Mouse (Mus musculus): ENCODE data around the gene Mark2.
"Not testable (repeated sequence)": the region's sequence is repeated elsewhere in the genome, so short reads cannot be mapped to it uniquely, and the experiment has no call there.

Gene Mark2

DNA sequence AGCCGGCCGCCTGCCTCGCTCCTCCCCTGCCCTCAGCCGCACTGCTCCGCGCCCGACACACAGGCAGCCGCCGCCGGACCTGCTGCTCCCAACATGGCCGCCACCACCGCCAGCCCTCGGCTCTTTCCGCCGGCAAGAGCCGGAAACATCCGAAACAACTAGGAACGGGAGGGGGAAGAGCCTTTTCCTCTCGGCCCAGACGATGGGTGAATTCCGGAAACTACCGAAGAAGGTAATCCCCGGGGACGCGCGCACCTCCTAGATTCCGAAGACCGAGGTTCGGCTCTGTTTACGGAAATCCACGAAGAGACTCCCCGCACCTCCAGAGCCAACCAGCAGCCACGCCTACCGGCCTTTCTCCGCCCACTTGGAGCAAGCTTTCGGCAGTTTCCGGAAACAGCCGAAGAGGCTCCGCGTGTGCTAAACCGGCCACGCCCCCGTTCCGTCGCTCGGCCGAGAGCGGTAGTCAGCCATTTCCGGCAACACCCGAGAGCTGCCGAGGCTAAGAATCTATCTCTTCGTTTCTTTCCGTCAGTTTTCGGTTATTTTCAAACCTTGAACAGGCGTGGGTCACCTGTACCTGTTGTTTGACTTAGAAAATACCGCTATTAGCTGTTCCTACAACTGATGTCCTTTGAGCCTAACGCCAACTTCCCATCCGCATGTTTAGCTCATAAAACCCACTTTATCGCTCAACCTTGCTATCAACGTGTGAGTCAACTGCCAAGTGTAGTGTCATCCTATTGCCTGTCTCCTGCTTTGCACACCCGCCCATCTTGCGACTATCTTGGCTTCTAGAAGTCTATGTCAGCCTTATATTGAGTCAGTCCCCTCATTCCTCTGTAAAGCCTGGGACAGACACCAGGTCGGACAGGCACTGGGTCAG is at the start of gene Mark2:
Gene Mark2, minus strand, starts transcription at position 349 of the 886 bp plus-strand sequence.
- DNase-seq = peak; percentile 99

DNA sequence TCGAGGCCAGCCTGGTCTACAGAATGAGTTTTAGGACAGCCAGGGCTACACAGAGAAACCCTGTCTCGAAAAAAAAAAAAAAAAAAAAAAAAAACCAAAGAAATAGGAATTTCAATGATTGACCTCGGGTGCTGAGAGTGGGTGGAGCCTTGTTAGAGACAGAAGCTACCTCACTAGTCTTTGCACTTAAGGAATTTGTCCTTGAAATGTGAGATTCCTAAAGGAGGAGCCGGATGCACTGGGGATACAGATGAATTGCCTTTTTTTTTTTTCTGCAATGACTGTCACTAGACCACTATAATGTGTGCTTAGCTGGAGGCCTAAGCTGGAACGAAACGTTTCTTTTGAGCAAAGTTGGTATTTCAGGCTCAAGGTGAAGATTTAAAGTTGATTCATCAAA is 46.8 kb upstream of the Mark2 start:
- DNase-seq = no peak

DNA sequence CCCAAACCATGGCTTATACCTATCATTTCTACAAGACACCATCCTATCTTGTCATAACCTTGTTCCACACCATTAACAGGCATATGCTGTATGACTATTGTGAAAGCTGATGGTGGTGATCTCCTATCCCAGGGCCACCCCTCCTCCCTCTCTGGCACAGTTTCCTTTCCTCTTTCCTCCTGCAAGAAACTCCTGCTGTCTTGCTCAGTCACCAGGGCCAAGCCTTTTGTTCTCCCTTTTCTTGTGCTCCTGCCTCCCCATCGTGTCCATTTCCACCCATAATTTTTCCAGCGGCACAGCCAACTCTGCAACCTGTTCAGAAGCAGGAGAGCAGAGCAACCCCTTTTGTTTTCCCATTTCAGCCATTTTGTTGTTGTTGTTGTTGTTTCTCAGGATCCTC is 44.4 kb upstream of the Mark2 start:
- DNase-seq = no peak

DNA sequence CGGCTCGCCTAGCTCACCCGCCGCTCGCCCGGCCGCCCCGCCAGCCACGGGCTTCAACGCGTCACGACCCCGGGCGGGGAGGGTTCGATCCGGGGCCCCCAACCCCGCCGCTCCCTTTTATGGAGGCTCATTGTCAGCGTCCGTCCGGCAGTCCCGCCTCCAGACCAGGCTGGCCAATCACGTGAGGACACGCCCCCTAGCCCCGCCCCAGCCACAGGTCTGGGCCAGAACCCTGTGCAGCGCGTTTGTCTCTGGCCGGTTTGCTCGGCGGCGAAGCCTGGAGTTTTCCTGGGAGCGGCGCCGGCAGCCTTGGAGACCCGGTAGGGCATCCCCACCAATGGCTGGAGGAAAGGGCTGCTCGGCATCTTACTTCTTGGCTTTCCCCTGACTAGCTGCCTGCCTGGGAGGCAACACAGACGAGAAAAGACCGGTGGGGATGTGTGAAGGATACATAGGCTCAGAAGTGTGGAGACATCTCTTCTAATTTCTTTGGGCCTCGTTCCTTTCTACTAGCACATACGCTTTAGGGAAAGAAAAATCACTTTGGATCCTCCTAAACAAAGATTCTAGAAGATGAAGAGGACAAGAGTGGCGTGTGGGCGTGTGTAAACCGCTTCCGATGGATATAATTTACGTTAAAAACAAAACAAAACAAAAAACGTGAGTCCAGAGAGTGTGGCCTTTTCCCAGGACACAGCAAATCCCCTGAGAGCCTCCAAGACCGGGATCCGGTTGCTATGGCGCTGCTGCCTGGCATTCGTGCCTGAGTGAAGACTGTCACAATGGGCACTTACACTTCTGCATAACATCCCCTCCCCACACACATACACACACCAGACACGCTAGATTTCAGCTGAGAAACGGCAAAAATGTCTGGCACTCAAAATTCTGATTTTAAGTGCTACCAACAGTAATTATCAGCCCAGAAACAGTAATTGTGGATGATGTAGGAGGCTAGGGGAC is 41.5 kb upstream of the Mark2 start, which contains the start of gene Spindoc:
Gene Spindoc, minus strand, starts transcription at position 92 of the 963 bp plus-strand sequence.
- peak; percentile 98 for DNase-seq

DNA sequence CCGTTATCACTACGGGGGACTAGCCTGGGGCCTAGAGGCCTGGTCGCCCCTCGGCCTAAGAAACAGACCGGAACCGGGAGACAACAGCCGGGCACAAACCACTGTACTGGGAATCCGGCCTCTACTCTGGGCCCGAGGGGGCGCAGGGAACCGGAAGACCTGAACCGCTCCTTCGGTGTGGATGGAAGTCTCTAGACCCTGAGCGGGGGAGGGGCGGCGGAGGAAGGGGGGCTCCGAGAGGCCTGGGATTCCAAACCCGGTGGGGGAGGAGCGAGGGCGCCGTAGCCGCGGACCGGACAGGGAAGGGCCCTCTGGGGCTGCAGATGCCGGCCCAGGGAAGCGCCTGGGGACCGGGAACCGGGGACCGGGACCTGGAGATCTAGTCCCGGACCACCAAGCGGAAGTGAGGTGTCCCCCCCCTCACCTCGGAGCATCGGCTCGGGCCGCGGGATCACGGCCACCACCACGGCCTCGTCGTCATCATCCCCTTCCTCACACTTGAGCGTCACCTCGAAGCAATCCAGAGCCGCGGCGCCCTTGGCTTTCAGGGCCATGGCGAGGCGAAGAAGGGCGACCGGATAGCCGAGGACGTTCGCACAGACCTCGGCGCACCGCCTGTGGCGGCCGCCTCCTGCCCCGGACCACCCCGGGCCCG is 40.7 kb upstream of the Mark2 start:
- DNase-seq = peak; percentile 58 to 69

DNA sequence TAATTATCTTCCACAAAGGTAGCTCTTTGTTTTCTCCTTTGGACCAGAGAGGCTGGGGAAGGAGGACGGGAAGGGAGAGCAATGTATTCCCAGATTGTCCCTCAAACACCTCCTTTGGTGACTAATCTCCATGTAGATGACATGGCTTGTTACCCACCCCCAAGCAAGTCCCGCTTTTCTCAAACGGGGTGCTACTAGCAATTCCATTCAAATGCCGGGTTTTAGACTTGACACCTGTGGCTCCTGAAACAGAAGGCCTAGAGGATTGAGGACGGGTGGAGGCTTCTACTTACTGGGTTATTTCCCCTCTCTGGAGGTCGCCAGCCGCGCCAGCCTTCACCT is 40.2 kb upstream of the Mark2 start:
- no peak for DNase-seq

DNA sequence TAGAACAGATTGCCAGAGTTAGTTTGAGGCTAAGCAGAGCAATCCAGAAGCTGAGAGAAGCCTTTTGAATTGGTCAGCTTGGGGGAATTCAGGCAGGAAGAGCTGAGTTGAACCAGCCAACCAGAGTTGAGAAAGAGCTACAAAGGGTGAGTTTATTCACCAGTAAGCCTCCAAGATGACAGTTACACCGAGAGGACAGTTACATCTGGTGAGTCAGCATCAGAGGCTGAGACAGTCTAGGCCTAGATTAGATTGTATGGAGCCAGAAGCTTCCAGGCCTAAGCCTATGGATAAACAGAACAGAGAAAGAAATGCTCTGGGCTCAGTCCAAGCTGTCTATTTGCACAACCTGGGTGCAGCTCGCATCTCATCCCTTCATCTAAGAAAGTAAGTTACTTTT is 36.0 kb upstream of the Mark2 start:
- no peak for DNase-seq

DNA sequence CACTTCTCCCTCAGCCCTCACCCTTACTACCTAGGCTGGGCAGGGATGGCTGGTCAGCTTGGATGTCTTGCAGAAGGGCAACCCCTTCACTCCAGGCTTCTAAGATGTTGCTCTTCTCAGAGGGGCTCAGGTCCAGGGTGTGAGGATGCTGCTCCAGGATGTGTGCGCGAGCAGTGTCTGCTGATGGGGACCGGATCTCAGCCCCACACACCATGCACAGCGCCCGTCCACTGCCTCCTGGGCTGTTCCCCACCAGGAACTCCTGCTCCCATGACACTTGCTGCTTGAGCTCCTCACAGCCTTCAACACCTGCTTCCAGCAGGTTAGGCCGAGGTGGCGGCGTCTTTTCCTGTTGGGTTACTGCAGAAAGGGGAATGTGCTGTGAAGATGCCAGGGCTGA is 32.8 kb upstream of the Mark2 start:
- no peak for DNase-seq

DNA sequence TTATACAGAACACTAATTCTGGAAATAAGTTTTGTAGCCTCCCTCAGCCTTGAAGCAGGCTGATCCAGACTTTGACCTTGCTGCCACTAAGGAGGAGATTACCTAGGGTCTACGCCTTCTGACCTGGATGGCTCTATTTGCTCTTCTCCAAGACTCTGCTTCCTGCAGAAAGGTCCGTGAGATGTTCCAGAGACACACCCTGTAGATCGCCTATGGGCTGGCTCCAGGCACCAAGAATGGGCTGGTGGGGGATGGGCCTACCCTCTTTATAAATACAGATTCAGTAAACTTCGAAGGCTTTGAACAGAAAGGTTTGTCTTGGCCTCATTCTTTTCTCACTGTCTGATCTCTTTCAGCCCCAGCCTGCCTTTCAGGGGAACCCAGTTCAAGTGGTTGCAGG is 27.8 kb upstream of the Mark2 start:
- DNase-seq = not testable (repeated sequence)

DNA sequence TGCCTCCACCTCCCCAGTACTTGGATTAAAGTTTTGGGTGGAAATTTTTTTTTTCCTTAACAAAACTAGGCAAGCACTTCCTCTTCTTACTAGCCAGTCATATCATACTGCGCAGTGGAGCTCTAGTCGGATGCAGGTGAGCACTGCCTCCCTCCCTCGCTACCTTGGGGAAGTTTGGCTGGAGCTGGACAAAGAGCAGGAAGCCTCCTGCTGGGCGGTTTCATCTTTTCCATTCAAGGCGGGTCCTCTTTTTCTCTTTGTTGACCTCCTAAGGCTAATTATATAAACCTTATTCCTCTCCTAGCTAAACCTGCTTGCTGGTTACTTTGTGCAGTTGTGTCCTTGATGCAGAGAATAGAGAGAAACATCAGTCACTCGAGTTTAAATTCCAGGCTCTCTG is 12.0 kb upstream of the Mark2 start:
- DNase-seq = no peak

DNA sequence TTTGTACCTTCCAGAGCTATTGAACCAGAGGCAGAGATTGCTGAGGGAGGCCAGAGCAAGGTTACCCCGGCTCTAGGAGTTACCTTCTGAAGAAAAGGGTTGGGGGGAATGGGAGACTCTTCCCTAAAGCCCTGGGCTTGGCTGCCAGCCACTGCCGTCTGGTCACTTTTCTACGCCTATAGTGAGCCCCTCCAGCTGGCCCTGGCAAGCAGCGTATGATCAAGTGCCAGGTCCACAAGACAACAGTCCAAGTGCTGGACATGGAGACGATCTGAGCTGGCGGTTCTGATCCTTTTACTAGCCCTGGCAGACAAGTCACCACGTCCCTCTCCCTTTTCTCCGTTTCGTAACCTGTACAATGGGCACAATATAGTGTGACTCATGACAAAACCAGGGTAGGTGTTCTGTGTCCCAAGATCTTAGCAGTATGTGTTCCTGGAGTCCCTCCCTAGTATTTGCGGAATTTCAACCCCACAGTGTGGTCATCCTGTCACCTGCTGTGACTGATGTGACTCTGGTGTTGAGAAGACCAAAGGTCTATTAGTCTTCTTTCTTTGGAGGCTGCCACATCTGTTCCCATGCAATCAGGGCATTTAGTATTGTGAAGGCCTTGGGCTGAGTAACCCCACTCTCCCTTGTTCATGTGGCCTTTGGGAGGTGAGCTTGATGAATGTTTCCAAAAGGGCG is 11.3 kb upstream of the Mark2 start:
- no peak for DNase-seq

DNA sequence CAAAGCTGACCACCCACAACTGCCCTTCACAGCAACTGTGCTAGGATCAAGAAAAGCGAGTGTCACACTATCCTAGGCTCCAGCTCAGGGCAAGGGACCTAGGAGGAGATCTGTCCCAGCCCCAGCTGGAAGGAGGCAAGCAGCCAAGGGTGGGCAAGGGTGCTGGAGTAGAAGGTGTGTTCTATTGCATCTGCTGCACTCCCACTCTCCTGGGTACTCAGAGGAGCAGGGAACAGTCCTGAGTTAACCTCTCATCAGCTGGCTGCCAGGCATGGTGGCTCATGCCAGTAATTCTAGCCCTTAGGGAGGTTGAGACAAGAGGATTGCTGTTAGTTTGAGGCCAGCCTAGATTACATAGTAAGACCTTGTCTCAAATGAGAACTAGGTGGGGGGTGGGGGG is 8.3 kb upstream of the Mark2 start:
- no peak for DNase-seq

DNA sequence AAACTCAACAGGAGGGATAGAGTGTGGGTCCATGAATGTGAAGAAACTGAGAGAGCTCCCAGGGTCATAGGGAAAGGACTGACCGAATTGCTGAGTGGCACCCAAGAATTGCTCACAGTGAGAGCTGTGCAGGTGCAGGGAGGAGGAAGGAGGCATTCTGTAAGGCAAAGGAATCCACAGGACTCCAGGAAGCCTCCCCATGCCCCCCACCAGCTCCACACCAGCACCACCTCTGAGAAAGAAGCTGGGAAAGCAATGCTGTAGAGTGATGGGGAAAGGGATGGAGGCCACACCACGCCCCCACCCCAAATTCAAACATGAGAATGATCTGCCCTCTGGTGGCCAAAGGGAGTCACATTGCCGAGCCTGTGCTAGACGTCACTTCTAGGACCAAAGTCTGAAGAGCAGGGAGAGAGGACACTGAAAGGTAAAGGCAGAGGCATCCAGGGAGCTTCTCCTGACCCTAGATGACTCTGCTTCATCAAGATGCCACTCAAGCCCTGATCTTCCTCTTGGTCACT is 3.6 kb upstream of the Mark2 start:
- DNase-seq = peak; percentile 39 to 46

DNA sequence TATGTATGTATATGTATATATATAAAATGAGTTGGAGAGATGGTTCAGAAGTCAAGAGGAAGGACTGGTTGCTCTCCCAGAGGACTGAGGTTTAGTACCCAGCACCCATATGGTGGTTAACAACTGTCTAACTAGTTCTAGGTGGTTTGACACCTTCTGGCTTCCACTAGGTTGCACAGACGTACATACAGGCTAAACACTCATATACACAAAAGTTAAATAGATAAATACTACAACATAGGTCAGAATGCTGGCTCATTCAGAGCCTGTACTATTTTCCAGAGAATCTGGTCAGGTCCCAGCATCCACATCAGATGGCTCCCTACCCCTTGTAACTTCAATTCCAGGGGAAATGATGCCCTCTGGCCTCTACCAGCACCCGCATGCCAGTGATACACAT is 986 bp upstream of the Mark2 start:
- DNase-seq = no peak

DNA sequence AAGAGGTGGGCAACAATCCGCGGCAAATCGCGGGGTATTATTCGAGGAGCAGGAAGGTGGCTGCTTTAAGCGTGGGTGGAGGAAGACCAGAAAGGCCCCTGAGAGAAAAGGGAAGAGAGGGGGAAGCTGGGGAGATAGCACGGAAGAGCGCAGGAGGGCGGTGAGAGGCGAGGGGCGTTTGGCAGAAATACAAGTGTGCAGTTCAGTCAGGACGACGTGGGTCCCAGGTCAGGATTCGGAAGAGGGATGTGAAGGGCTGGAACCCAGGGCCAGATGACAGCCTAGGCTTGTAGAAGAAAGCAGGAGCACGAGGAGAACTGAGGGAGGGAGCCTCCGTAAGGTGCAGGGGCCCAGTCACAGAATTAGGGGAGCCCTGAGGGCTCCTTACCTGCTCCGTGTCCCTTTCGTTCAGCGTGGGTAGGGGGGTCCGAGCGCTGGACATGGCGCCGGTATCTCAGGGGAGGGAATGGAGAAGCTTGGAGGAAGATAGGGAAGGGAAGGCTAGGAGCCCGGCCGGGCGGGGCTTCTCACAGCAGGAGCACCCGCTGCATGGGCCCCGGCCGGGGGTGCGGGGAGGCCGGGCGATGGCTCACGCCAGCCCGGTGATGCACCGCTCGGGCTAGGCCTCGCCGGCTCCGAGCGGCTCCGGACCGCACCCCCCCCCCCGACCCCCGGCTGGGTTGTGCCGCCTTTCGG is 732 bp downstream of the Mark2 start:
- peak in 1 of 2 experiments; percentile 28 for DNase-seq

DNA sequence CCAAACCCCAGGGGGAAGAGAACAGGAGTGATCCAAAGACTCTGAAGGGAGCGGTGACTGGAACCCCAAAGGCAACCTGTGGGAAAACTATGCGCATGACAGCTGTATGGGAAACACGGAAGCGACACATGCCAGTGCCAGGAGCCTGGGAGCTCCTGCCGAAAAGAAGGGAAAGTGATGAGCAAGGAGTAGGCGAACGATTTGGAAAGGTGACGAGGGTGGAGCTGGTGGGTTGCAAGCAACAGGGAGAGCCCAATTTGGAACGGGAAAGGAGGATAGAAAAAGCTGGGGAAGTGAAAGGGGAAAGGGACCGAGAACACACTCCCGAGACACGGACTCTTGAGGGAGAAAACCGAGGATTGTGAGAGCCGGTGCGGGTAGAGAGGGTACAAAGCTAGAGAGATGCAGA is 1.3 kb downstream of the Mark2 start:
- peak; percentile 13 to 26 for DNase-seq

DNA sequence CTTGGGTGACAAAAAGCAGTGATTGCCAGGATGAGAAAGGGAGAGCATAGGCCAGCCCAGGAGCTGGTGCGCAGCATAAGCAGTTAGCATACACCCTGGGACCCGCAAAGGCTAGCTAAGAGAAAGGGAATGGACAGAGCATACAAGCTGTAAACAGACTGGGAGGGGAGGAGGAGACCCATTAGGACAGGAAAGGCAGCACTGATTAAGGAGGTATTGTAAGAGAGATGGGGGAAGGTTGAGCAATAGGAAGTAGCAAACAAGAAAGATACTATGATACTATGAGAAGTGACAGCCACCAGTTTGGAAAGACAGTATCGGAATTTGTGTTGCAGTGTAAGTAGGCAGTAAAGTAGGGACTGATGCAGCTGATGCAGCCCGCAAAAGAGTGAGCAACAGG is 1.8 kb downstream of the Mark2 start:
- no peak for DNase-seq

DNA sequence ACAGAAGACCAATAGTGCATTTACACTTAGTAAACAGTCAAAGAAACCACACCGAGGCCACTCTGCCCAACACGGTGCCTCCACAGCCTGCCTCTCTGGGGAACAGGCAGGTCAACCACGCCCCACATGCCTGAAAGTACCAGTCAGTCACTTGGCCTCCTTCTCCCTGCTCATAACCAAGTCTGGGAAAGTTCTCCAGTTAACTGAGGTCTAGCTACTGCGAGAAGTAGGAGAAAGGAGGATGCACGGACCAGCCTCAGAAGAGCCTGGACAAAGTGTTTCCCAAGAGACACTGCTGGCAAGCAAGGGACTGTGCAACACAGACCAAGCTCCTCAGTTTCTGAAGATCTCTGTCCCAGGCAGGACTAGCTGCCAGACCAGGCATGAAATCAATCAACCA is 2.6 kb downstream of the Mark2 start:
- peak; percentile 61 to 72 for DNase-seq

DNA sequence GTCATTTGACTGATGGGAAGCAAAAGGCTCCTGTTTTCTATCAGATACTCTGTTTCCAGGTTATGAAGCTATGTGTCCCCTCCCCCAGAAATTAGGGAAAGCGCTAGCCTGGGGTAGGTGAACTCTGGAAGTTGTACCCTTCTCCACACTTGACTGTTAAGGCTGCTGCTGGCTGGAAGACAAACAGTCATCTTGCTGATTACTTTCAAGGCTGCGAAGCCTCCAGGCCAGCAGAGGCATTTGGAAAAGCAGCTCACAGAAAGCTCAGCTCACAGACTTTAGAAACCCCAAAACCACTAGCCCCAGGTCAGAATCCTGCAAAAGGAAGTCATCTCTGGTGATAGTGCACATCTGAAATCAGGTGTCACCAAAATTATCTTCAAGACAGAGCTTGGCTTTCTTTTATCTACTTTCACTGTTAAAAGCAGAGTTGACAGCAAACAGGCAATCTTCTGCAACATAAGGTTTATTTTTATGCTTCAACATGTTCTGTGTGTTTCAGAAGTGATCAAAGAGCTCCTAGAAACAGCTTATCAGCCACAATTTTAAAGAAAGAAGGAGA is 3.8 kb downstream of the Mark2 start:
- DNase-seq = no peak

DNA sequence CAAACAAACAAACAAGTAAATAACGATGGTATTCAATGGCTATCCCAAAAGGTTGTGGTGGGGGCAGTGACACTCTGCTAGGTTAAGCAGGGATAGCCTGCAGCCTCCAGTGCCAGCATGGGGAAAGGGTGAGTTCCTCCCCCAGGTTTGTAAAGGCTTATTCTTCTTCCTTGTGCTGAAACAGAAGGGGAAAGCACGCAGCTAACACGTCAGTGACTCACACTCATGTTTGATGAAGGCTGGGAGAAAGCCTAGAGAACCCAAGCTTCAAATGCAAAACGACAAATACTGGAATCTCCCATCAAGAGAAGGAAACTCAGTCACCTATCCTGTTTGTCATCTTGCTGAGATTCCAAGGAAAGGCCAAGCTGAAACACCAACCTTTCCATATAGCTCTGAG is 6.0 kb downstream of the Mark2 start:
- peak in 1 of 2 experiments; percentile 7 for DNase-seq

DNA sequence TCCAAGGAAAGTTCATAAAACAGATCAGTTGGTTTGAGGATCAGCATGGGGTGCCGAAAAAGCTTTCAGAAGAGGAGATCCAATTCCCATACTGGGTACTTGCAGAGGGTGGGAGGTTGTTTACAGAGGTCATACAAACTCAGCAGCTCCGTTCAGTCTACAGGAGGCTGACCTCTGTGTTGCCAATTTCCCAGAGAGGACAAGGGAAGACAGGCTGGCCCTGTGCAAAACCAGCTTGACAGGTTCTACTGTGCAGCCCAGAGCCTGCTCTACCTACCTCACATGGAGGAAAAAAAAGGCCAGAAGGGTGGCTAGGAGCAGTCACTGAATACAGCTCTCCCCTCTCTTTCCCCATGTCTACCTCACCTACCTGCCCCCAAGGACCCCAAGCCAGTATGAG is 7.6 kb downstream of the Mark2 start:
- DNase-seq = peak; percentile 66 to 80

All from lung, adult 18-20 months (tissue).